Mouse (Mus musculus): ENCODE results near the gene Rsph14.

GRCm38 (mm10) chr10:75052902-75053301, 20.5 kb upstream of the Rsph14 start:
- no peak for TF ChIP-seq CTCF (IDR thresholded peaks at IDR 0.05; ENCODE audit: extremely low read depth, insufficient read depth, low read length)
- TF ChIP-seq POLR2A (IDR thresholded peaks at IDR 0.05; ENCODE audit: extremely low read depth, insufficient read depth, low read length), result 0 out of 2 replicates have a peak, but pooled peaks have one; percentile 3

Measured in cortical plate, adult 2 months (tissue).